Mouse (Mus musculus): ENCODE measurements at regions not wholly inside any gene's neighbourhood (a gene's known extent, or its start where the extent isn't known, plus 50 kb on each side); places are given as distances from the start of the nearest gene placed in this dataset.

GRCm38 (mm10) chr7:73616971-73617906 is 75.6 kb upstream of the Chd2 start:
- H3K4me2 ChIP-seq = peak overlapping the region; percentile 74

GRCm38 (mm10) chr7:73616015-73616414 is 74.4 kb upstream of the Chd2 start:
- H3K27ac ChIP-seq = peak overlapping the region; percentile 99
- peak overlapping the region; percentile 33; the same call in 1 of the 2 replicates for H3K9ac ChIP-seq
- no peak overlapping the region for H3K4me3 ChIP-seq
- H3K4me2 ChIP-seq = peak overlapping the region; percentile 74
- H3K27me3 ChIP-seq = no peaks in the 10 kb centered on the region
- H3K4me1 ChIP-seq = peaks cover 29% of the 10 kb centered on the region
- no peaks in the 10 kb centered on the region for H3K9me3 ChIP-seq
- H3K36me3 ChIP-seq = no peaks in the 10 kb centered on the region
- no peak for ATAC-seq (ENCODE audit: borderline replicate concordance, extremely low read depth, low FRiP score, low TSS enrichment)
- WGBS = 27% methylated on average over 11 of the region's 11 CpGs

More at GRCm38 (mm10) chr7:73616971-73617906, 75.6 kb upstream of the Chd2 start:
- H3K27me3 ChIP-seq = no peaks in the 10 kb centered on the region
- H3K9ac ChIP-seq = peak overlapping the region; percentile 74
- peak overlapping the region; percentile 62 for H3K4me3 ChIP-seq
- ATAC-seq (ENCODE audit: borderline replicate concordance, extremely low read depth, low FRiP score, low TSS enrichment) = no peak
- 4% methylated on average over 21 of the region's 21 CpGs for WGBS
- H3K9me3 ChIP-seq = no peaks in the 10 kb centered on the region
- H3K36me3 ChIP-seq = no peaks in the 10 kb centered on the region
- H3K4me1 ChIP-seq = peaks cover 29% of the 10 kb centered on the region
- H3K27ac ChIP-seq = peak overlapping the region; percentile 99

GRCm38 (mm10) chr7:73614840-73615555 is 73.4 kb upstream of the Chd2 start:
- Histone ChIP-seq H3K27me3 (no peaks in the 10 kb centered on the region), H3K4me3 (no peak overlapping the region), H3K27ac (peak overlapping the region; percentile 99), H3K4me2 (no peak overlapping the region), H3K9me3 (no peaks in the 10 kb centered on the region), H3K36me3 (no peaks in the 10 kb centered on the region), H3K4me1 (peaks cover 29% of the 10 kb centered on the region), H3K9ac (no peak overlapping the region)
- 55% methylated on average over 8 of the region's 8 CpGs for WGBS
- ATAC-seq (ENCODE audit: borderline replicate concordance, extremely low read depth, low FRiP score, low TSS enrichment) = no peak

- ATAC-seq (ENCODE audit: borderline replicate concordance, extremely low read depth, low FRiP score, low TSS enrichment) = no peak
- Histone ChIP-seq H3K36me3 (no peaks in the 10 kb centered on the region), H3K4me3 (no peak overlapping the region), H3K27me3 (no peaks in the 10 kb centered on the region), H3K4me2 (no peak overlapping the region), H3K9me3 (no peaks in the 10 kb centered on the region), H3K9ac (no peak overlapping the region), H3K4me1 (peaks cover 29% of the 10 kb centered on the region), H3K27ac (no peak overlapping the region)
- WGBS = 82% methylated on average over 4 of the region's 4 CpGs
Measured at GRCm38 (mm10) chr7:73614341-73614740, 72.7 kb upstream of the Chd2 start.

GRCm38 (mm10) chr7:73612752-73613092 is 71.1 kb upstream of the Chd2 start:
- Histone ChIP-seq H3K27me3 (no peaks in the 10 kb centered on the region), H3K27ac (0 out of 2 replicates have a peak overlapping the region, but pooled peaks have one; percentile 20), H3K36me3 (no peaks in the 10 kb centered on the region), H3K4me2 (no peak overlapping the region), H3K4me3 (no peak overlapping the region), H3K9me3 (no peaks in the 10 kb centered on the region), H3K4me1 (peaks cover 40% of the 10 kb centered on the region), H3K9ac (no peak overlapping the region)
- 50% methylated on average over 3 of the region's 3 CpGs for WGBS
- no peak for ATAC-seq (ENCODE audit: borderline replicate concordance, extremely low read depth, low FRiP score, low TSS enrichment)

GRCm38 (mm10) chr7:73611866-73612751 is 70.5 kb upstream of the Chd2 start:
- 83% methylated on average over 12 of the region's 12 CpGs for WGBS
- no peak overlapping the region for H3K9ac ChIP-seq

GRCm38 (mm10) chr7:73608804-73609275 is 67.2 kb upstream of the Chd2 start:
- H3K9ac ChIP-seq = no peak overlapping the region
- peaks cover 25% of the 10 kb centered on the region for H3K4me1 ChIP-seq
- no peak overlapping the region for H3K4me3 ChIP-seq
- H3K4me2 ChIP-seq = peak overlapping the region; percentile 57
- no peaks in the 10 kb centered on the region for H3K9me3 ChIP-seq
- no peaks in the 10 kb centered on the region for H3K27me3 ChIP-seq
- no peaks in the 10 kb centered on the region for H3K36me3 ChIP-seq
- ATAC-seq (ENCODE audit: borderline replicate concordance, extremely low read depth, low FRiP score, low TSS enrichment) = no peak
- peak overlapping the region; percentile 89; the same call in 1 of the 2 replicates for H3K27ac ChIP-seq
- WGBS = 19% methylated on average over 5 of the region's 5 CpGs

More at GRCm38 (mm10) chr7:73611866-73612751, 70.5 kb upstream of the Chd2 start:
- no peak overlapping the region for H3K4me3 ChIP-seq
- no peak for ATAC-seq (ENCODE audit: borderline replicate concordance, extremely low read depth, low FRiP score, low TSS enrichment)
- no peaks in the 10 kb centered on the region for H3K9me3 ChIP-seq
- no peak overlapping the region for H3K4me2 ChIP-seq
- peaks cover 40% of the 10 kb centered on the region for H3K4me1 ChIP-seq
- H3K27ac ChIP-seq = no peak overlapping the region
- no peaks in the 10 kb centered on the region for H3K27me3 ChIP-seq
- no peaks in the 10 kb centered on the region for H3K36me3 ChIP-seq

- Histone ChIP-seq H3K9ac (peak overlapping the region; percentile 33; the same call in 1 of the 2 replicates), H3K4me1 (peaks cover 23% of the 10 kb centered on the region), H3K4me2 (peak overlapping the region; percentile 57), H3K9me3 (no peaks in the 10 kb centered on the region), H3K27ac (peak overlapping the region; percentile 89), H3K36me3 (no peaks in the 10 kb centered on the region), H3K27me3 (no peaks in the 10 kb centered on the region), H3K4me3 (0 out of 2 replicates have a peak overlapping the region, but pooled peaks have one; percentile 40)
- no peak for ATAC-seq (ENCODE audit: borderline replicate concordance, extremely low read depth, low FRiP score, low TSS enrichment)
- 13% methylated on average over 8 of the region's 8 CpGs for WGBS
Measured at GRCm38 (mm10) chr7:73608070-73608803, 66.6 kb upstream of the Chd2 start.

GRCm38 (mm10) chr7:73607450-73608005 is 65.9 kb upstream of the Chd2 start:
- peak overlapping the region; percentile 57 for H3K4me2 ChIP-seq
- H3K36me3 ChIP-seq = no peaks in the 10 kb centered on the region
- H3K9me3 ChIP-seq = no peaks in the 10 kb centered on the region
- H3K9ac ChIP-seq = peak overlapping the region; percentile 33
- peak overlapping the region; percentile 40 for H3K4me3 ChIP-seq
- peaks cover 16% of the 10 kb centered on the region for H3K4me1 ChIP-seq
- ATAC-seq (ENCODE audit: borderline replicate concordance, extremely low read depth, low FRiP score, low TSS enrichment) = no peak
- peak overlapping the region; percentile 89 for H3K27ac ChIP-seq
- no peaks in the 10 kb centered on the region for H3K27me3 ChIP-seq
- WGBS = 5% methylated on average over 11 of the region's 11 CpGs

- peaks cover 16% of the 10 kb centered on the region for H3K4me1 ChIP-seq
- H3K9me3 ChIP-seq = no peaks in the 10 kb centered on the region
- peak overlapping the region; percentile 33 for H3K9ac ChIP-seq
- H3K27me3 ChIP-seq = no peaks in the 10 kb centered on the region
- ATAC-seq (ENCODE audit: borderline replicate concordance, extremely low read depth, low FRiP score, low TSS enrichment) = peak; percentile 96
- peak overlapping the region; percentile 40 for H3K4me3 ChIP-seq
- H3K4me2 ChIP-seq = peak overlapping the region; percentile 57
- WGBS = 3% methylated on average over 30 of the region's 30 CpGs
- H3K36me3 ChIP-seq = no peaks in the 10 kb centered on the region
- peak overlapping the region; percentile 89 for H3K27ac ChIP-seq
Measured at GRCm38 (mm10) chr7:73606677-73607449, 65.2 kb upstream of the Chd2 start.
